Mouse (Mus musculus) G1E (cell line): ENCODE data around the gene Alx1. TPM values are rescaled to one million over a fixed set of nuclear protein-coding genes. Genes with fewer than 3 reads are reported as not detected.

Source experiments
- ATAC-seq: 2 replicates; pipeline ENCODE4 v1.8.0; 2016; ENCODE audit warnings: mild to moderate bottlenecking; ENCODE audit not compliant: insufficient number of reproducible peaks, poor library complexity, low FRiP score, severe bottlenecking; ENCODE audit errors: extremely low read depth
- DNase-seq: peaks from one replicate; pipeline ENCODE4 v3.0.0; 2012; ENCODE audit warnings: low spot score
- H3K27me3 ChIP-seq: 2 replicates; pipeline ENCODE4 v1.6.1; 2012; ENCODE audit warnings: mild to moderate bottlenecking, low read length, inconsistent platforms; ENCODE audit not compliant: insufficient read depth
- H3K36me3 ChIP-seq: replicated peaks from 2 replicates; pipeline ENCODE3; 2012; ENCODE audit warnings: mild to moderate bottlenecking, inconsistent platforms
- H3K4me1 ChIP-seq: 2 replicates; pipeline ENCODE4 v1.6.1; 2012; ENCODE audit warnings: low read depth, low read length, inconsistent platforms, mixed read lengths; ENCODE audit not compliant: insufficient read depth
- H3K4me3 ChIP-seq: 2 replicates; pipeline ENCODE4 v1.5.1; 2012; ENCODE audit warnings: low read depth, mild to moderate bottlenecking, inconsistent platforms, low read length, moderate library complexity, mixed read lengths
- H3K9me3 ChIP-seq: replicated peaks from 2 replicates; pipeline ENCODE4 v1.6.1; 2012; ENCODE audit warnings: inconsistent platforms
- CTCF ChIP-seq: IDR thresholded peaks from 2 replicates; pipeline ENCODE4 v1.5.1; 2012; ENCODE audit warnings: low read depth, low read length, inconsistent platforms, mixed read lengths
- GATA1 ChIP-seq: IDR thresholded peaks from 2 replicates; pipeline ENCODE4 v1.6.1; 2012; ENCODE audit warnings: borderline replicate concordance, low read length, inconsistent platforms, mixed read lengths
- GATA2 ChIP-seq: IDR thresholded peaks from 2 replicates; pipeline ENCODE4 v1.6.1; 2012; ENCODE audit warnings: low read depth, low read length, inconsistent platforms, borderline replicate concordance
- POLR2AphosphoS5 ChIP-seq: IDR thresholded peaks from 2 replicates; pipeline ENCODE4 v1.6.1; 2012; ENCODE audit warnings: low read depth, low read length, inconsistent platforms; ENCODE audit not compliant: insufficient replicate concordance
- TAL1 ChIP-seq: conservative IDR thresholded peaks from 2 replicates; pipeline ENCODE4 v1.6.1; 2012; ENCODE audit warnings: low read depth, low read length, inconsistent platforms, mixed read lengths
- polyA plus RNA-seq: library from polyadenylated mRNA; stranded (reverse); fragments of >175 nt; gene quantifications from 2 replicates; pipeline ENCODE4 v1.2.3, GENCODE M21; 2012
- total RNA-seq, 2 experiments: library from RNA; stranded (forward) in 1 of 2; stranded (reverse) in 1 of 2; fragments of 200-1000 nt in 1 of 2; fragments of >200 nt in 1 of 2; fragmentation: Nextera tagmentation in 1 of 2; gene quantifications; 2 replicates each; pipeline ENCODE4 v1.2.3; 2014 to 2017

Gene Alx1
- total and polyA plus RNA-seq, 3 experiments, result 0.11 TPM; not detected in 2

GRCm38 (mm10) chr10:103000902-103001301, 29.1 kb downstream of the Alx1 start:
- TF ChIP-seq CTCF (no peak), POLR2AphosphoS5 (no peak), GATA2 (no peak), TAL1 (no peak), GATA1 (no peak)
- no peaks in the 10 kb centered on the region for H3K9me3 ChIP-seq
- H3K36me3 ChIP-seq, result no peaks in the 10 kb centered on the region
- no peak overlapping the region for H3K4me3 ChIP-seq
- DNase-seq (no peak), ATAC-seq (no peak)
- H3K27me3 ChIP-seq, result no peaks in the 10 kb centered on the region
- no peaks in the 10 kb centered on the region for H3K4me1 ChIP-seq

DNA sequence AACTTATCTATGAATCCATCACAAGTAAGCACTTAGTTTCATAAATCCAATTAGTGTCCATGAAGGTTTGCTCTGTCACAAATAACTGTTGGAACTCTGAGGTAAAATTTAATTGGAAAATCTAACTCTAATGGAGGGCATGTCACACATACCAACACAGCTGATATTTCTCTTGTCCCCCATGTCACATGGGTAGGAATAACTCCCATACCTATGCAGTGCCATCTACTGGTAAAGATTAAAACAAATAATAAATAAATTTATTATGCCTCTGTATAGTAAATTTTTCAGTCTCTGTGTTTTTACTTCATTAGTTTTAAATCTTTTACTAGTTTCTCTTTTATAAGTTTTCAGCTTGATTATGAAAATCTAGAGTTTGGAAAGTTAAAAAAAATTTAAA, 30.4 kb downstream of the Alx1 start:
- ATAC-seq, result no peak
- H3K27me3 ChIP-seq, result no peaks in the 10 kb centered on the region
- H3K4me3 ChIP-seq, result no peak overlapping the region
- no peak for TF ChIP-seq POLR2AphosphoS5
- TF ChIP-seq GATA2, result no peak
- no peak for TF ChIP-seq GATA1
- TF ChIP-seq CTCF, result no peak
- no peak for TF ChIP-seq TAL1
- no peaks in the 10 kb centered on the region for H3K4me1 ChIP-seq
- H3K9me3 ChIP-seq, result no peaks in the 10 kb centered on the region
- DNase-seq, result no peak
- H3K36me3 ChIP-seq, result no peaks in the 10 kb centered on the region

- H3K9me3 ChIP-seq, result no peaks in the 10 kb centered on the region
- no peaks in the 10 kb centered on the region for H3K4me1 ChIP-seq
- no peaks in the 10 kb centered on the region for H3K36me3 ChIP-seq
- DNase-seq (no peak), ATAC-seq (no peak)
- no peaks in the 10 kb centered on the region for H3K27me3 ChIP-seq
- TF ChIP-seq CTCF (no peak), GATA2 (no peak), POLR2AphosphoS5 (no peak), TAL1 (no peak), GATA1 (no peak)
- H3K4me3 ChIP-seq, result no peak overlapping the region
Measured at GRCm38 (mm10) chr10:102975106-102975505, 54.9 kb downstream of the Alx1 start.

GRCm38 (mm10) chr10:102959602-102960001, 70.4 kb downstream of the Alx1 start:
- no peak for ATAC-seq
- no peaks in the 10 kb centered on the region for H3K36me3 ChIP-seq
- peaks cover 5% of the 10 kb centered on the region; the same call in 1 of the 2 replicates for H3K9me3 ChIP-seq
- no peaks in the 10 kb centered on the region for H3K4me1 ChIP-seq
- H3K27me3 ChIP-seq, result no peaks in the 10 kb centered on the region
- no peak for DNase-seq
- no peak overlapping the region for H3K4me3 ChIP-seq
- TF ChIP-seq CTCF (no peak), GATA1 (no peak), POLR2AphosphoS5 (no peak), TAL1 (no peak), GATA2 (no peak)

Other genes starting within 250 kb of the Alx1 start
- gene Lrriq1, start 206.1 kb upstream of the Alx1 start, total RNA-seq (2014; fragmentation: Nextera tagmentation), result not detected in 2 replicates
- 0.12 and 0.22 TPM in 2 replicates for gene Lrriq1, start 206.1 kb upstream of the Alx1 start, total RNA-seq (2017)
- not detected in 2 replicates for gene Lrriq1, start 206.1 kb upstream of the Alx1 start, polyA plus RNA-seq